Mouse (Mus musculus) layer of hippocampus, adult 2 months (tissue): ENCODE measurements at regions not wholly inside any gene's neighbourhood (a gene's known extent, or its start where the extent isn't known, plus 50 kb on each side); places are given as distances from the start of the nearest gene placed in this dataset.

Experiments used
- DNase-seq, 2 experiments: peaks; one replicate each; pipeline ENCODE4 v3.0.0; 2022; ENCODE audit warnings: low spot score in 2 of 2
- H3K27ac ChIP-seq: fragments of 200-600 bp; 2 replicates; pipeline ENCODE4 v1.8.1; 2022
- H3K4me3 ChIP-seq: fragments of 200-600 bp; 2 replicates; pipeline ENCODE4 v1.8.1; 2022; ENCODE audit warnings: mild to moderate bottlenecking
- CTCF ChIP-seq: fragments of 200-600 bp; conservative IDR thresholded peaks from 2 replicates; pipeline ENCODE4 v1.8.1; 2022; ENCODE audit warnings: antibody characterized with exemption, mild to moderate bottlenecking, moderate library complexity

- TF ChIP-seq CTCF = no peak
- Histone ChIP-seq H3K27ac (no peak overlapping the region), H3K4me3 (no peak overlapping the region)
- DNase-seq = no peak
Measured at GRCm38 (mm10) chr17:15240011-15240410, 136.7 kb downstream of the Dll1 start.

- Histone ChIP-seq H3K4me3 (no peak overlapping the region), H3K27ac (no peak overlapping the region)
- DNase-seq = no peak
- no peak for TF ChIP-seq CTCF
Measured at GRCm38 (mm10) chr17:15235041-15235440, 141.6 kb downstream of the Dll1 start.

GRCm38 (mm10) chr17:15231175-15231574, 145.5 kb downstream of the Dll1 start:
- DNase-seq = no peak
- TF ChIP-seq CTCF = no peak
- Histone ChIP-seq H3K27ac (no peak overlapping the region), H3K4me3 (no peak overlapping the region)

GRCm38 (mm10) chr17:15229159-15229558, 147.5 kb downstream of the Dll1 start:
- no peak for DNase-seq
- Histone ChIP-seq H3K4me3 (no peak overlapping the region), H3K27ac (no peak overlapping the region)
- no peak for TF ChIP-seq CTCF

GRCm38 (mm10) chr17:15228077-15228476, 148.6 kb downstream of the Dll1 start:
- peak in 1 of 2 experiments; percentile 42 for DNase-seq
- H3K27ac ChIP-seq = no peak overlapping the region
- no peak overlapping the region for H3K4me3 ChIP-seq
- no peak for TF ChIP-seq CTCF

DNA sequence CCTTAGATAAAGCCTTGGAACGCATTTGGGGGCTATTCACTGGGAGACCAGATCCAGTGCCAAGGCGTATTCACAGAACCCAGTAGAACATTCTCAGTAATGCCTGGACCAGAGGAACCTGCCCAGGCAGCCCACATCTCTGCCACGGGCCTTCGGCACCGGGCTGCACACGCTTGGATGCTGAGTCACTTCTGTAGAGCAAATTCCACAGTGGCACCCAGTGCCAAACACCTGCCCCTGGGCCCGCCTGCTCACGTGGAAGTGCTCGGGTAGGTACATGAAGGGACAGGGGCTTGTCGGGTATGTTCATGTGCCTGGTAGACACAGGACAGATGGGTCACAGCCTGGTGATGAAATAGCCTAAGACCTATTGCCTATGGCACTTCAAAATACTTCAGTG, 152.8 kb downstream of the Dll1 start:
- H3K4me3 ChIP-seq = no peak overlapping the region
- no peak for DNase-seq
- H3K27ac ChIP-seq = no peak overlapping the region
- no peak for TF ChIP-seq CTCF

GRCm38 (mm10) chr17:15222923-15223322, 153.7 kb downstream of the Dll1 start:
- no peak for DNase-seq
- Histone ChIP-seq H3K4me3 (no peak overlapping the region), H3K27ac (no peak overlapping the region)
- no peak for TF ChIP-seq CTCF

DNA sequence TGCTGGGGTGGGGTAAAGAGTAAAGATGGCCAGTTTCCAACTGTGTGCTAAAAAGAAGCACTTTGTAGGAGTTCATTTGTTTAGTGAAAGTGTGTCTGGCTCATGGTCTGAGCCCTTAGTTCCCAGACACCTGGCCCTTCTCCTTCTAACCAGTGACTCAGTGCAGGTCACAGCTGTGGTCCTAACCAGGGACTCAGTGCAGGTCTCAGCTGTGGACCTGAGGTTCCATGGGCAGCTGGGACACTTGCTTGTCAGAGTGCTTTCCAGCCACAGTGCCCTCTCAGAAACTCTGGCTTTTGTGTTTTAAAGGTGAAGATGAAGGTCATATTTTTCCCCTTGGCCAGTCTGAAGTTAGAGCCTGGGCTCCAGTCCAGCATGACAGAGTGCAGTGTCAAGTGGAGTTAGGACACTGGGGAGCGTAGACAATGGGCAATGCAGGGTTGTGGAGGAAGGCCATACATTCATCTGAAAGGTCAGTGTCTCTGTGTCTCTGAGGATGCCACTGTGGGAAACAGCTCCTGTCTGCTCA, 162.5 kb downstream of the Dll1 start:
- no peak overlapping the region for H3K4me3 ChIP-seq
- TF ChIP-seq CTCF = no peak
- H3K27ac ChIP-seq = no peak overlapping the region
- no peak for DNase-seq

GRCm38 (mm10) chr17:15208808-15209173, 167.5 kb upstream of the Gm3448 start:
- no peak for TF ChIP-seq CTCF
- peak overlapping the region; percentile 85 for H3K27ac ChIP-seq
- DNase-seq = no peak
- no peak overlapping the region for H3K4me3 ChIP-seq

- Histone ChIP-seq H3K27ac (peak overlapping the region; percentile 85), H3K4me3 (peak overlapping the region; percentile 46)
- TF ChIP-seq CTCF = no peak
- peak; percentile 57 to 65 for DNase-seq
Measured at GRCm38 (mm10) chr17:15208030-15208807, 166.9 kb upstream of the Gm3448 start.

DNA sequence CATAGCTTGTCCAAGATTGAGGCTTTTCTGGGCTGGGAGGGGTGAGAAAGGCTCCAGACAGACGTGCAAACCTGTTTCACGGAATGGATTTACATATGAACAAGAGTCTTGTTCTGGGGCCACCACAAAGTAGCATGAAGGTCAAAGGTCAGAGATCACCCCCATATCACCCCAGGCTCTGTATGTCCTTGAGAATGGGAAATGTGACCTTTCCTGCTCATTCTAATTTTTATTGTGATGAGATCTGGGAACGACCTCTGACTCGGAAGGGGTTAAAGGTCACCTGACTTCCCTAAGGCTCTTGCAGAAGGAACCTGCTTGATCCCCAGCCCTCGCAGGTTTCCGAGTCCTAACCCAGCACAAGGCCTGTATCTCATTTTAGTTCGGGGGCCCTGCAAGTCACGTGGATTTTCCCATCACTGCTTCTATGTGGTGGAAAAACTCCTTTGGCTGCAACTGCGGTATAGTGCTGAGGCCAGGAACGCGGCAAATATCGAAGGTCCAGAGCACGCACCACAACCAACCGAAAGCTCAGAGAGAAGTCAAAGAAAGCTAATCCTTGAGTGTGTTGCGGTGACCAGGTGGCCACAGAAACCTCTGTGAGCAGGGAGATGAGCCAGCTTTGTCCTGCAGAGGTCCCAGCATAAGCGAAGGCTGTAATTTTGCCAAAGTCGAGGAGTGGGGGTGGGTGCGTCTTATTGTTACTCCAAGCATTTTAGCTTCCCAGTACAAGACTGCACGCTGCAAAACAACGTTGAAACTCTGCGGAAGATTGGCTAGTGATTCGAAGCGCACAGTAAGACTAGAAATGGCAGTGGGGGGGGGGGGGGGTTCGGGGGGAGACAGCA, 166.1 kb upstream of the Gm3448 start:
- DNase-seq = no peak
- Histone ChIP-seq H3K27ac (peak overlapping the region; percentile 85), H3K4me3 (peak overlapping the region; percentile 8; the same call in 1 of the 2 replicates)
- no peak for TF ChIP-seq CTCF

DNA sequence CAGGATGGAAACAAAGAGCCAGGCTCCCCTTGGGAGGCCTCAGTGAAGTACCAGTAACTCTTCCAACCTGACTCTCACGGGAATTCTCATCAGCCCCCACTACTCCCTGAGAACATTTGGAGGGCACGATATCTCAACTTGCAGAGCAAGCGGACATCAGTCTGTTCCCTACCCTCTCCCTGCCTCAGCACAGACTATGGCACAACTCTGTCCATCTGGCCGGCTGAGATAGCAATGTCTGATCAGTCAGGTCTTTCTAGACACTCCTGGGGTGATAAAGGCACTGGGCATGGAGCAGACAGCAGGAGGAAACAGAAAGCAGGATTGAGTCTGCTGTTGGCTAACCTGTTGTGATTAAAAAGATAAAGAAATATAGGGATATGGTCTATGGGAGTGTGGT, 164.5 kb upstream of the Gm3448 start:
- Histone ChIP-seq H3K4me3 (no peak overlapping the region), H3K27ac (no peak overlapping the region)
- no peak for TF ChIP-seq CTCF
- no peak for DNase-seq

DNA sequence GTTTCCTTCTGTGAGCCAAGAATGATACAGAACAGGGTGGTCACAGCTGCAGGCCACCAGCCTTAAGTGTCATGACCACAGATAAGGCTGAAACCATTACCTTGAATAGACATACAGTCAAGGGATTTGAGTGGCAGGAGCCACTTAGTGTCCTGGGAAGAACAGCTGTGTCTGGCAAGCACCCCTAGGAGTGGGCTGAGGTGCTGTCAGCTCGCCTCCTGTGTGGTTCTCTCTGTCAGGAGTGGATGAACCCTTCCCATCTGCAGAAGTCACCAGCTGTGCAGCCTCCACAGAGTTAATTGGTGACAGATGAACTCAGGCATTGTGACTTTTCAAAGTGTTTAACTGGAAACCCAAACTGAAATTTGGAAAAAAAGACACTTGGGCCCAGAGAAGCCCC, 163.2 kb upstream of the Gm3448 start:
- Histone ChIP-seq H3K4me3 (no peak overlapping the region), H3K27ac (no peak overlapping the region)
- no peak for TF ChIP-seq CTCF
- DNase-seq = no peak
